Mouse (Mus musculus): ENCODE results near the gene Gale.

DNA sequence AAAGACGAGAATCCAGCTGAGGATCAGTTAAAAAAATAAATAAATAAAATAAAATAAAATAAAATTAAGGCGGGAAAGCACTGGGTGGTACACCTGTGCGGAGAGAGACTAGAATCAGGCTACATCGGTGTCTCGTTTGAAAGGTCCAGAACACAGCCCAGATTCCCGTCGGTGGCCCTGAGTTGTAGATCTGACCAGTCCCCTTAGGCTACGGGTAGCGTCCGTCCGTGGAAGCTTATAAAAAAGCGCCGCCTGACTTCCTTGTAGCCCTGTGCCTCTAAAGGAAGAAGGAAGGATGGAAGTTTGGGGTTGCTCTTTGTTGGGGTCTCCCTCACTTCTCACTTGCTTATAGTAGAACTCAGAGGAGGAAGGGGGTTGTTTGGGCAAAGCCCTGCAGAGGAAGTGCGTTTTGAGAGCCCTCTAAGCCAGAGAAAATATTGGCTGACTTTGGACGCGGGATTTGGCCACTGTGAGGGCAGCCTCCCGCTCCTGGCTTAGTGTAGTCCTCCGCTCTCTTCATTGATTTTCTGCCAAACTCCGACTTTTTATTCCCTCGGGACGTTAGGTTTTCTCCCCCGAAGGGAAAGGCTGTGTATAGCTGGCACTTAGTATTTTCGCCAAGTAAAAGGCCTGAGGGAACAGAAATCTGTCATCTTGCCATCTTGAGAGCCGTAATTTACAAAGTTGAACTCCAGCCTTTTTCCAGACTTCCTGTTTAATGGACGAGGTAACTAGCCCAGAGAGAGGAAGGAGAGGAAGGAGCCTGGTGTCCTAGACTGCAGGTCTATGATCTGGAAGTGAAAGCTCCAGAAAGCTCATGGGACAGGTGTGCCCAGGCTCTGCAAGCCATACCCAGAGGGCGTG, 42.0 kb upstream of the Gale start:
- TF ChIP-seq CTCF (IDR thresholded peaks at IDR 0.05; ENCODE audit: borderline replicate concordance, control insufficient read depth, extremely low read depth, insufficient read depth, low read length, poor library complexity) (no peak), POLR2A (IDR thresholded peaks at IDR 0.05; ENCODE audit: control insufficient read depth, extremely low read depth, insufficient read depth, low read length, poor library complexity) (no peak)

All from thymus, adult 2 months (tissue).